Mouse (Mus musculus) spleen, postnatal 36 days (tissue): Measurements from ENCODE around the gene Prr7.
A peak's percentile ranks its signal among the peaks of the same experiment; 100 is the strongest.

Source experiments
- DNase-seq, 2 experiments: peaks; one replicate each; pipeline ENCODE4 v3.0.0; 2022; ENCODE audit warnings: low spot score in 2 of 2, mixed read lengths in 1 of 2

Prr7 gene

DNA sequence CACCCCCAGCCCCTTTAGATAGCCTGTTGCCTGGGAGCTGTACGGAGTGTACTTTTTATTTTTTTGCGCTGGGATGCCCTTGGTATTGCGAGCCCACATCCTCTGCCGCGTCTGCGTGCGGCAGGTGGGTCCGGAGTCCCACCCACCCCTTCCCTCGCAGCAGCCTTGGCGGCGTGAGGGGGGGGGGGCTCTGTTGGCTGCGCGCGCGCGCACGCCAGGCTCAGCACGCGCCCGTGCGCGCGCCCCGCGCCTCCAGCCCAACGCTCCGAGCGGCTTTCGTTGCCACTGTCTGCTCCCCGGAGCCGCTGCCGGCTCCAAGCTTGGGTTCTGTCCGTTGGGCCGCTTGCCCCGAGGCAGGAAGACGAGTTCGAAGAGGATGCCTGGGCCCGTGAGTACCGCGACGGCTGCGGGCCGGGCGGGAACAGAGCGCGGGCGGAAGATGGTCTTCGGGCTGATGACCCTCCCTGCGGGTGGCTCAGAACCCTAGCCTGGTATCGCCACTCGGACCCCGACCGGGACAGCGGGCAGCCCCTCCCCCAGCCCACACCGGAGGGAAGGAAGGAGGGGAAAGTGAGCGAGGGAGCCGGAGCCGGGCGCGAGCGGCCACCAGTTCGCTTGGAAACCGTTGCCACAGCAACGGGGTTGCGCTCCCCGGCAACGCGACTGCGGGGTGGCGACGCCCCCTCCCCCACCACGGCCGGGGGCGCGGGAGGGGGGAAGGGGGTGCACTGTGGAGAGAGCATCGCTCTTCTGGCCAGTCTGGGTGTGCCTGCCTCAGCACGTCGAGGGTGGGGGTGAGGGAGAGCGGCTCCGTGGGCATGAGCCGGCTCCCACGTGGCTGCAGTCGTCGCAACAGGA is at the start of gene Prr7:
Gene Prr7, plus strand, starts transcription at position 241 of the 858 bp plus-strand sequence.
- peak; percentile 50 to 58 for DNase-seq

DNA sequence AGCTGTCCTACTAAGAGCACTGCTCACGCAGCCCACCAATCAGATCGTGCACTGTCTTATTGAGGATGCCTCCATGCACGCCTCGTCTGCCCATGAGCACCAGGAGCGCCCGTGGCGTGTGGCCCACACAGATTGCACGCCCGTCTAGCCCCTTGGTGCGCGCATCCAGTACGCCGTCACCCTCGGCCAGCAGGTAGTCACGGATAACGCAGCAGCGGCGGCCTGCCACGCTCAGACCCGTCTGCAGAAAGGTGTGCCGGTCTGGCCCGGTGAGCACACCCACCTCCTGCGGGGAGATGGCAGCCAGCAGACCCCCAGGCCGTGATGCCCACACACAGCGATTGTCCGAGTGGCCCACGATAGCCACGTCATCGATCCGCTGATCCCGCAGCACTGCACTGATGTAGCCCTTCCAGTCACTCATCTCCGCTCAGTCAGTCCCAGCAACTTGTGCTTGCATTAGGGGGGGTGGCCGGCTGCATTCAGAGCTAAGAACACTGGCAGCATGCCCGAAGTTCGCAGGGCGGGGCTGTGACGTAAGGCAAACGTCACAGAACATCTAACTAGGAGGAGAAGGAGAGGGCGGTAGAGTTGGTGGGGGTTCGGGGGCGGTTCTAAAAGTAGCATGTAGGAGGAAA is 49.2 kb upstream of the Prr7 start, which contains the start of gene Pfn3:
Gene Pfn3, minus strand, starts transcription at position 490 of the 638 bp plus-strand sequence.
- DNase-seq: no peak

DNA sequence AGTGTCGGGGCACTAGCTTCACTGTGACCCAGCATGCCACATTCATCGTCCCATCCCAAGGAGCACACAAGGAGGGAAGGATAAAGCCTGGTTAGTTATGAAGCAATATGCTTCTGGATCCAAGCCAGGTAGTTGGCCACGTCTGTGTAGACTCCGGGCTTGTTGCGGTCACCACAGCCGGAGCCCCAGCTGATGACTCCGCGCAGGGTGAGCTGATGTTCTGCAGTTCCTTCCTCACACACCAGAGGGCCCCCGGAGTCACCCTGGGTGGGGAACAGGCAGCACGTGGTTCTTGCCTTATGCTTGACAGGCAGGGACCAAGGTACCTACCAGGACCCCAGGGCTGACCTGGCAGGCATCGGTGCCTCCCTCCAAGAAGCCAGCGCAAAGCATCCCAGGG is 46.1 kb upstream of the Prr7 start:
- DNase-seq: peak; percentile 85 to 90

DNA sequence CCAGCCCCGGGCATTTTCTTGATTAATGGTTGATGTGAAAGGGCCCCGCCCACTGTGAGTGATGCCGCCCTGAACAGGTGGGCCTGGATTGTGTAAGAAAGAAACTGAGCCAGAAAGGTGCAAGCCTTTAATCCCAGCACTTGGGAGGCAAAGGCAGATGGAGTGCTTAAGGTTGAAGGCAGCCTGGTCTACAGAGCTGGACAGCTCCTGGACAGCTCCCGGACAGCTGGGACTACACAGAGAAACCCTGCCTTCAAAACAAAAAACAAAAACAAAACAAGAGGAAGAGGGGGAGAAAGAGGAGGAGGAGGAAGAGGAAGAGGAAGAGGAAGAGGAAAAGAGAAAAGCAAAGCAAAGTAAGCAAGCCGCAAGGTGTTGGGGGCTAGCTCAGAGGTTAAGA is 44.9 kb upstream of the Prr7 start:
- DNase-seq: no peak

DNA sequence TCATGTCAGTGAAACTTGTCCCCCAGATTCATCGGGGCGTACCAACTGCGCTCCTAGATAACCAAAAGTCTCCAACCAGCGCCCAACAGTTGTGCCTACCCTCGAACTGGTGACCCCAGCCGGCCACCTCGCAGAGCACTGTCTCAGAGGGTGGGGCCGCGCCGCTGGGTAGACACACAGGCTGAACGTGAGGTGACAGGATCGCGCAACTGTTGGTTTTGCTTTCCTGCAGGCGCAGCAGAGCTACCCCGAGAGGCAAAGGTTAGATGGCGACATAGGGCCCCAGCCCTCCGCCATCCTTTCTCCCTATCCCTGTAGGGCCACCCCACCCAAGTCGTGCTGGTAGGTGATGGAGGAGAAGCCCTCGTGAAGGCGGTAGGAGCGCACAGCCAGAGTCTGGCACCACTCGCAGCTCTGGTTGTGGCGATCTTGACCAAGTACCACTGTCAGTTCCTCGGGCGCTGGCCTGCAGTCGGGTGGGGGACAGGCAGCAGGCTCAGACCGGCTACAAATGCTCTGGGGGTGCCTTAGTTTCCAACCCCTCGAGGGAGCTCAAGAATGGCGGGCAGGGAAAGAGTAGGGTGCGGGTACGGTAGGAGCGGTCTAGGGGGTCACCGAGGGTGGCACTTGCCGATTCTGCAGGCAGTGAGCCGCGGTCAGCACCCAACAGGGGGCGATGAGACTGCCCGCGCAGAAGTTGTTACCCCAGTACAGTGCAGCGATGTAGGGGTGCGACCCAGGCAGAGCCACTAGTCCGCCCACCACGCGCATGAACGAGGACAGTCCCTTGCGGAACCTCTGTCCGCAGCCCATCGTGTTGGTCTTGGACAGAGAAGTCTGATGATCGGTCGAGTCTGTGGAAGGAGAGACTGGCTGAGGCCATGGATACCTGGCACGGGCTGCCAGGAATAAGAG is 43.8 kb upstream of the Prr7 start:
- DNase-seq: no peak

DNA sequence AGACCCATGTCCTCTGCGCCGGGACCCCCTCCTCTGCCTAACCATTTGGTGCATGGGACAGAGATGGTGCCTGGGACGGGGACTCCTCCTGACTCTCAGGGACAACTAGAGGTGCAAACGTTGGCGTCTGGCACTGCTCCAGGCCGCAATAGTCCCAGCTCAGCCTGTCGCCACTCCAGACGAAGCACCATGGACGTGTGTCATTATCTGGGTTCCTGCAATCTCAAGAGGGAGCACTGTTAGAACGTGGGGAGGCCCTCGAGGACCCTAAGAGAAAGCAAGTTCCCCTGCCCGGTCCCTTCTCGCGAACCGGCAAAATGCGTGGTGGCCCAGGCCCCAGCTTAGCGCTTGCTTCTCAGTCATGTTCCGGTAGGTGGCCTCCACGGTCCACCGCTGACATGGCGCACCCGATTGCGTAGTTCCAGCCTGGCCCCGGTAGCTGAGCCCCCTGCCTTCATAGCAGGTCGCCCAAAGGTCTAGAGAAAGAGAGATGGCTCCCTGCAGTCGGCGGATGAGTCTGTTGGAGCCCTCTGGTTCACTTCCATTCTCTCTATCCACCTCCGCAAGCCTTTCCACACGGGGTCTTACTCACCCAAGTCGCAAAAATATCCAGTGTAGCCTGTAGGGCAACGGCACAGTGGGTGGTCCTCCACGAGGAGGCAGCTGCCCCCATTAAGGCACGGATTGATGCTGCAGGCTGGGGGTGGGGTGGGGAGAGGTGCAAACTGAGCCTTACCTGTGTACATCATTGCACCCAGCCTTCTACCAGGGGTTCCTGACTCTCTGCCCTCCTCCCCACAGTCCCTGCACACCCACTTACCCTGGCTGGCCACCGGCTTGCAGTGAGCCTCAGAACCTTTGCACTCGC is 42.9 kb upstream of the Prr7 start:
- DNase-seq: peak; percentile 78 to 79

DNA sequence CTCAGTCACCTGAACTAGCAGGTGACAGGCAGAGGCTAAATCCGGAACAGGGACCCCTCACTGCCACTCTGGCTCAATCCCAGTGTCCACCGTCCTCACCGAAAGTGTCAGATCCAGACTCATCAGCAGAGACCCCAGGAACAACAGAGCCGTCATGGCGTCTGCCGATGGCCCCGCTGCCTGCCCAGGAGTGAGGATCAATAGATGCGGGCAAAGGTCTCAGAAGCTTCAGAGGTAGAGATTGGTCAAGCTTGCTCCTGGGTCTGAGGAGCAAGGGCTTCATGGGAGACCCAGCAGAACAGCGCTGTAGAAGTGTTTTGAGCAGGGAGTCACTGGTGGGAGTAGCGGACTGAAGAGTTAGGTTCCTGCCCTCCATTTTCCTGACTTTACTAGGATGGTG is 37.5 kb upstream of the Prr7 start, which contains the start of gene F12:
Gene F12, minus strand, starts transcription at position 181 of the 400 bp plus-strand sequence.
- DNase-seq: no peak

DNA sequence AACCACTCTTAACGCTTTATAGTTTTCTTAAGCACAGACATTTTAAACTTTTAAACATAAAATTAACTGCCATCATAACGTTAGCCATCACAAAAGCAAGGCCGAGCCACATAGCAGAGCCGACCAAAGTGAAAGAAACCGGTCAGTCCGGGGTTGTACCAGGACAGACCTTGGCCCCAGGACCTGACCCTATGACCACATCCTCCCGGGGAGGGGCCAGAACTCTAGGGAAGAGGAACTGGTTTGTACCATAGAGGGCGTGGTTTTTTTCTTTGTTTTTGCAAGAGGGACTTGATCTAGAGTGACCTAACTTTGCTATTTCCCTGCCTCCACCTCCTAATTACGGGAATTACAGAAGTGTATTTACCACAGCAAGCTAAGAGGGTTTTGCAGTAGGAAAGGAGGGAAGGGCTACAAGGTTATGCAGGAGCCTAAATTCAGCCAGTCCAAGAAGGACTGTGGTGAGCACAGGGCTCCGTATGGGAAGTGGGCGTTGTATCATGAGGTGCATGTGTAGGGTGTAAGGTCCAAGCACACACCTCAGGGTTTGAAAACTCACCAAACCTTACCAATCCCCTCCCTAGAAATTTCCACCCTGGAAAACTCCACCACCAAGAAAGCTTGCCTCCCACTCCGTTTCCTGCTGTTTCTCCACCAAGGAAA is 34.7 kb upstream of the Prr7 start:
- DNase-seq: peak; percentile 83 to 88

DNA sequence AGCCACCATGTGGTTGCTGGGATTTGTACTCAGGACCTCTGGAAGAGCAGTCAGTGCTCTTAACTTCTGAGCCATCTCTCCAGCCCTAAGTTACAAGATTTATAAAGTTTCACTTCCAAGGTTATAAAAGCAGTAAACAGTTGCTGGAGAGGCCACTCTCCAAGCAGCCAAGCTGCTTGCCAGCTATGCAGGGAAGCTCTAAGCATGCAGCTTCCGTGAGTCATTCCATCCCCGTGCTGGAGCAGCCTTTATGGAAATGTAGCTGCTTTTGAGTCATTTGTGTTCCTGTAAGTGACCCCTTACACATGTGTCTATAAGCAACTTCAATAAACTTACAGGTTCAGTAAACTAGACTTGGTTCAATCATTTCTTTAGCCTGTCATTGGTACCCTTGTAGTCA is 33.5 kb upstream of the Prr7 start:
- DNase-seq: no peak

DNA sequence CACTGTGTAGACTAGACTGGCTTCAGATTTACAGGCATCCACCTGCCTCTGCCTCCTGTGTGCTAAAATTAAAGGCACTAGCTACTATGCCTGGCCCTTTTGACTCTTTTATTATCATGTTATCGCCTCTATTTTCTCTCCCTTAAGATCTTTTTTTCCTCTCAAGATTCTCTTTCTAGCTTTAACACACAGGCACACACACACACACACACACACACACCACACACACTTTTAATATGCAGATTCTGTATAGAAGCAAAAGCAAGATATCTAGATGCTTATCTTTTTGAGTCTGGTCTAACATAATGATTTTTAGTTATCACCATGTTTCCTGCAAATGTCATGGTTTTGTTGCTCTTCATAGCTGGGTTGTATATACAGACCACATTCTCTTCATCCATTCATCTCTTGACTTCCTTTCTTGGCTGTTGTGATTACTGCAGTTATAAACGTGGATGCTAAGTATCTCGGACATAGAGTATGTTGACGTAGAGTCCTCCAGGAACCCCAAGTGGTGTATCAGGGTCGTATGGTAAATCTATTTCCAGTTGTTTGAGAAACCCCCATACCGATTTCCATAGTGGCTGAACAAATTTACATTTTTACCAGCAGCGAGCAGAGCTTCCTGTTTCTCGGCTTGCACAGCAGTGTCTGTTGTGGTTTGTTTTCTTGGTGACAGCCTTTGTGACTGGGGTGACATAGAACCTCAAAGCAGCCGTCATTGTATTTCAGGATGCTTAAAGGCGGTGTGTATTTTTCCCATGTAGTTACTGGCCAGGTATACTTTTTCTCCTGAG is 32.0 kb upstream of the Prr7 start:
- DNase-seq: peak; percentile 85

DNA sequence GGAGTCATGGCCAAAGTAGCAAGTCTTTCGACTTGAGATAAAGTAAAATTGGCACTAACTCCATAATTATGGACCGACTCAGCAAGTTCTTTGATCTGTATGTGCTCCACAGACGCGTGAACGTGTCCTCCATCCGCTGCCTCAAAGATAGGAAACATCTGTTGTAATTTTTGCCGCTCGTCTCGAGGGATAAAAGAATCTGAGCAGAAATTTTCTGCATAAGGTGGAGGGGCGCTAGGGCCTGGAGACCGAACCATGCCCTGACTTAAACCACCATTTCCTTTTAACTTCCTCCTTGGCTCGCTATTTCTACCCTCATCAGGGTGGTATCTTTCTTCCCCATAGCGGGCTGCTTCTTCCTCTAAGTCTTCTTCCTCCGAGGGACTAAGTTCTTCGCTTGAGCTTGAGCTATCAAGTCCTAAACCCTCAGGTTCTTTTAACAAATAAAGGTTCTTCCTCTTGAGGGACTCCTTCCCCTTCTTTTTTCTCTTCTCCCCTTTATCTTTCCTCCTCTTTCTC is 26.9 kb upstream of the Prr7 start:
- DNase-seq: peak; percentile 74 to 81

DNA sequence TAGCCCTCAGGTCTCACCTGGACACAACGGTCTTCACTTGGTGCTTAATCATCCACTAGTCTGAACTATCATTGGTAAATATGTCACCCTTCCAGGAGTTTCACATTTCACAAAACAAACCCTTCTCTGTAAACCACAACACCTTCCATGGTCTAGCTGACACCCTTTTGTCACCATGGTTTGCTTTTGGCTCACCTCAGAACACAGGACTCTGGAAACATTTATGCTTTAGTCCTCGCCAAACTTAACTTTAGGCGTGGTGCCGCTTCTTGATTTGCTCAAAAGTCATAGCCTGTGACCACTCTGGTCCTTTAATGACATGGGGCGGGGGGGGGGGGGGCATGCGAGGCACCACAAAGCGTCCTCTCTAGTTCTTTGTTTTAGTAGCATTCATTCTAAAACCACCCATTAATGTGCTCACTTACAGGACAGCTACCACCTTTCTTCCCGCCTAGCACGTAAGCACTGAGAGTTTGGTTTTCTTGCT is 20.2 kb upstream of the Prr7 start:
- DNase-seq: no peak

DNA sequence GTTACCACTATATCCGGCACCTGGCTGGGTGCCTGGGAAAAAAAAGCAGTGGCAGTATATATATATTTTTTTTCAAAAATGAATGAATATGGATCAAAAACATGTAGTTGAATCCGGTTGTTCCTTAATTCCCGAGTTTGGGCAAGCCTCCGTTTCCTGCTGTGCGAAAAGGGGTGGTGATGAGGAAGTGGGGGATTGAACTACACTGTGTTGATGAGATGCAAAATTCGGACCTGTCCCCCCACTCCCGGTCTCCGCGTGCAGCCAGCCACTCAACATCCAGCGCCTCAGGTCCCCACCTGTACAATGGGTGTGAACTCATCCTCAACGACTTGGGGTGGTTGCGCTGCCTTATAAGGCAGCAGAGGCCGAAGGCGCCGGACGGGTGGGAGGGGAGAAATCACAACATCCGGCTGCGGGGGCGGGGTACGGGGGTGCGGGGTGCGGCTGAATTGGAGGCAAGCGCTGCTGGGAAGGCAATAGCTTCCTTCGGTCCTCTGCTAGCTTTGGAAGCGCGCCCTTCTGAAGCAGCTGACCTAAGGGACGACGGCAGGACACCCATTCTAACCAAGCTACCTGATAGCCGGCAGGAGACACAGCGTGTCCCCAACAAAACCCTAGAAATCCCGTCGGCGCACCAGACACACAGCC is 19.7 kb upstream of the Prr7 start:
- peak; percentile 92 to 94 for DNase-seq

DNA sequence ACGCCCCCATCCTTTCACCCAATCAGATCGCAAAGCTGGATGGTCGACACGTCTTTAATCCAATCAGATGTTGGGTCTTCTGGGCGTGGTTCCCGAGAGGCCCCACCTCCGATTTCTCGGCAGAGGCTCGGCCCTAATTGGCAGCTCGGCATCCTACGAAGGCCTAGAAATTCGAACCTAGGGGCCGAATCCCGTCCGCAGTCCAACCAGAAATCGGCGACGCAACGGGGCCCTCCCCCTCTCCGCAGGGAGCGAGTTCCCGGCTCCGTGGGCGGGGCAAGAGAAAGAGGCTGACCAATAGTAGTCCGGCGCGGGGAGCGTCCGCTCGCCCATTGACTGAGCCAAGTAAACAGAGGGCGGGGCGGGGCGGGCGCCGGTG is 19.1 kb upstream of the Prr7 start, which contains the start of gene Grk6:
Gene Grk6, plus strand, starts transcription at position 136 of the 379 bp plus-strand sequence.
- peak; percentile 100 for DNase-seq

DNA sequence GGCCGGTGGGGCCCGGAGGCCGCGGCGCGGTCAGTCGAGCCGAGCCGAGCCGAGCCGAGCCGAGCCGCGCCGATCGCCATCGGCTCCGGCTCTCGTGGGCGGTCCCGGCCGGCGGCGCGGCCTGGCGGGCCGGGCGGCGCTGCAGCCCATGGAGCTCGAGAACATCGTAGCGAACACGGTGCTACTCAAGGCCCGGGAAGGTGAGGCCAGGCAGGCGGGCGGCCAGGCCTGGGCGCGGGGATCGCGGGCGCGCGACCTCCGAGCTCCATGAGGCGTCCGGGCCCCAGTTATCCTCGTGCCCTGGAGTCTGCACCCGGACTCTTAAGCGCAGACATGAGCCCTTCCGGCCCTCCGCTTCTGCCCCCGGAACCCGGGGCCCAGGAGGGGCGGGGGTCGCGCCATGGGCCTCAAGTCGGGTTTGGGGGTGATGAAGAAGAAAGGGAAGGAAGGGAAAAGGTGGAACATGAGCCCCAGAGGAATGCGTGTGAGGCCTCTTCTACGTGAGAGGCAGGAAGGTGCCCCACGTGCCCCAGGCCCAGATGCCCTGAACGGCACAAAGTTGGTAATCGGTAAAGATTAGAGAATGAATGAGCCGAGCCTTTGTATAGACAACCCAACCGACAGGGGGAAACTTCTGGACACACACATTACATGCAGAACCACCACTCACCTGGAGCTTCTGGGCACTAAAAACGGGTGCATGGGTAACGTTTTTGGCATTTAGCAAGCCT is 18.5 kb upstream of the Prr7 start:
- peak in 1 of 2 experiments; percentile 50 for DNase-seq

DNA sequence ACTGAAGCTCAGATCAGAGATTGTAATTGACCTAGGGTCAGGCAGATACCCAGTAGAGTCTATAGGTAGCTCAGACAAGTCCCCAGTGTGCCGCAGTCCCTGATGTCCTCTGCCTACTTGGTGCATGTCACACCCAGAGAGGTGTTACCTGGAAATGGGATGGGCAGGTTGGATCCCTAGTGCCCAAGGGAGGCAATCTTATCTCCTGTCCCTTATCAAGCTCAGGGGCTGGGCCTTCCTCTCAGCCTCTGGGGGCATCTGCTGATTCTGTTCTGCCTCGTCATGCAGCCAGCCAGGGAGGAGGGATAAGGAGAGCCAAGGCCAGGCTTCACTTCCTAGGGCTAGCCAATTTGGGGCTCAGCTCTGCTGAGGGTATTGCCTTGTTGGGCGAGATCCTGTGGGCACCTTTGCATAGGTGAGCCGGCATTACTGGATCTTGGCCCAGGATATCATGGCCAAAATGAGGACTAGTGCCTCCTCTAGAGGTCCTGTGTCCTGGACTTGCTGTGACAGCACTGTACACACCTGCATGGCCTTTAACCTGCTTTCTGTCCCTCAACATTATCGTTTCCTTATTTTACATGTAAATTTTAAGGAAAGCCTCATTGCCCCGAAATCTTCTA is 17.5 kb upstream of the Prr7 start:
- DNase-seq: peak; percentile 47 to 59

DNA sequence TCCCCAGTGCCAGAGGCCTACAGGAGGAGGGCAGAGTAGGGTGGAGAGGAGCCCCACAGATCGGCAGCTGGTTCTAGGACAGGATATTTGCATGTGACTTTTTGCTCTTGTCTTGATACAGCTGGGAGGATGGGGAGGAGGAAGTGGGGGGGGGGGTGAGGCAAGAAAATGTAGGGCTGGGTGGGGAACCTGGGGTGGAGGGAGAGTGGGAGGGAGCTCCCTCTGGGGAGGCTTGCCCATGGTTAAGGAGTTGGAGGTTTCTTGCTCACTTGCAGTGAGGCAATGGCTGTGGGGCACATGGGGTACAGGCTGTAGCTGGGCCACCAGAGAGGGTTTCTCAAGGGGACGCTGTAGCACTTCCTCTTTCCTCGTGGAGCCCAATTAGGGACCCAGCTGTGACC is 16.5 kb upstream of the Prr7 start:
- peak; percentile 85 to 86 for DNase-seq
